Mouse (Mus musculus) intestine, embryonic 14.5 days (tissue): Measurements from ENCODE around the gene Dlx6. TPM values are rescaled to one million over a fixed set of nuclear protein-coding genes. Genes with fewer than 3 reads are reported as not detected.

ENCODE experiments used
- ATAC-seq: fragments of 200-750 bp; cut with Nextera tagmentation; replicated peaks from 2 replicates; pipeline ENCODE4 v1.8.0; 2017; ENCODE audit warnings: low read depth, moderate number of reproducible peaks, moderate TSS enrichment, moderate library complexity; ENCODE audit not compliant: low FRiP score, low TSS enrichment
- DNase-seq: peaks from one replicate; pipeline ENCODE4 v3.0.0-alpha.2; 2018; ENCODE audit warnings: low spot score
- H3K27ac ChIP-seq: fragments of 300-500 bp; sonication (generic); 2 replicates; pipeline ENCODE4 v1.5.1; 2014; ENCODE audit warnings: low read depth, mild to moderate bottlenecking, control low read depth
- H3K27me3 ChIP-seq: fragments of 300-500 bp; sonication (generic); replicated peaks from 2 replicates; pipeline ENCODE4 v1.6.1; 2014; ENCODE audit warnings: low read length, control low read depth; ENCODE audit not compliant: control insufficient read depth, insufficient read depth
- H3K36me3 ChIP-seq: fragments of 300-500 bp; sonication (generic); 2 replicates; pipeline ENCODE4 v1.6.1; 2014; ENCODE audit warnings: low read length, control low read depth; ENCODE audit not compliant: control insufficient read depth, insufficient read depth
- H3K4me1 ChIP-seq: fragments of 300-500 bp; sonication (generic); replicated peaks from 2 replicates; pipeline ENCODE4 v1.6.1; 2014; ENCODE audit warnings: low read length, control low read depth, mixed read lengths; ENCODE audit not compliant: control insufficient read depth, insufficient read depth
- H3K4me2 ChIP-seq: fragments of 300-500 bp; sonication (generic); 2 replicates; pipeline ENCODE4 v1.6.1; 2014; ENCODE audit warnings: low read length
- H3K4me3 ChIP-seq: fragments of 300-500 bp; sonication (generic); 2 replicates; pipeline ENCODE4 v1.5.1; 2014; ENCODE audit warnings: low read depth, low read length, control low read depth, mixed read lengths
- H3K9ac ChIP-seq: fragments of 300-500 bp; sonication (generic); 2 replicates; pipeline ENCODE4 v1.6.1; 2014; ENCODE audit warnings: mild to moderate bottlenecking, low read length
- H3K9me3 ChIP-seq: fragments of 300-500 bp; sonication (generic); 2 replicates; pipeline ENCODE4 v1.6.1; 2016; ENCODE audit warnings: low read length, control low read depth; ENCODE audit not compliant: control insufficient read depth
- WGBS: fragments of 180-500 bp; shearing (Covaris S2); extraction: QIAGEN DNeasy Blood & Tissue Kit; methylation state at CpG from one replicate; pipeline ENCODE4 v1.1.7; 2014; 5-methylcytosine and 5-hydroxymethylcytosine counted together
- polyA plus RNA-seq: library from polyadenylated mRNA; unstranded; fragments of >200 nt; fragmentation: Nextera tagmentation; extraction: Ambion mirVana; gene quantifications from 2 replicates; pipeline ENCODE4 v1.2.1, GENCODE M21; 2014

Gene Dlx6
- polyA plus RNA-seq, 1 experiment from 2014 or later: not detected

DNA sequence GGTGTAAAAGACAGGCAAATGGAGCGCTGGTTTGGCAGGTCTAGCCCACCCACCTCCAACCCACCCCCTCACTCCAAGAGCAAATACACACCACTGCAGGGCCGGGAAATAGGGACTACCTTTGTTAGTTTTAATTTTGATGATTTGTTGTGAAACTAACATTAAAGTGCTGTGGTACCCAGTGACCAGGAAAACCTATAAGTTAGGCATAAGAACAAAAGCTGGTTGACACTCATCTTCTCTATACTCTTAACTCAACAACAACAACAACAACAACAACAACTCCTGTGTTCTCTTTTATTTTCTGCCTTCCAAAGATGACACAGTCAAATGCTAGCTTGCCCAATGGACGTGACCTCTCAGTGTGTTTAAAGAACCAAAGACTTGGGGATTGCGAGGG is 6.3 kb upstream of the Dlx6 start:
- Histone ChIP-seq H3K27me3 (peaks cover 99% of the 10 kb centered on the region), H3K4me1 (no peaks in the 10 kb centered on the region)
- whole genome bisulfite sequencing: 5% methylated on average over 4 of the region's 4 CpGs

DNA sequence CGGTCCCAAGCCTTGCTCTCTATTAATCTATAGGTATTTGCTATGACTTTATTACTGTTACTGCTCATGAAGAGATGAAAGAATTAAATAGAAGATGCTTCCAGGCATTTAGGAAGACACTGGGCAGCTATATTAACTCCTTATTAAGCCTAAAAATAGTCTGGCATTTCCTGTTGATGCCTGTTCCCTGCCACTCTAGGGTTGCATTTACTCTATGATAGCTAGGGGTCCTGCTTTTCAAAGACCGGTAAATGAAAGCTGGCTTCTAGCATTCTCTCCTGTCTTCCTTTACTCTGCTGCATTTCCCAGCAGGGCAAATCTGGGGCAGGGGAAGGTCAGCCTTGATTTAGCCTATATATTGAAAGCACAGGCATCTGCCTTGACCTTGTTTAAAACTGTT is 5.4 kb upstream of the Dlx6 start:
- no peaks in the 10 kb centered on the region for H3K36me3 ChIP-seq
- 0 out of 2 replicates have a peak, but pooled peaks cover 5% of the 10 kb centered on the region for H3K4me1 ChIP-seq
- ATAC-seq: no peak
- H3K9ac ChIP-seq: no peak overlapping the region
- DNase-seq: peak; percentile 52
- no peaks in the 10 kb centered on the region for H3K9me3 ChIP-seq
- H3K27ac ChIP-seq: no peak overlapping the region
- 10% methylated on average over 2 of the region's 2 CpGs for WGBS
- H3K4me2 ChIP-seq: no peak overlapping the region
- H3K4me3 ChIP-seq: no peak overlapping the region
- H3K27me3 ChIP-seq: peaks cover 99% of the 10 kb centered on the region

More for the DNA sequence above, 6.3 kb upstream of the Dlx6 start:
- no peaks in the 10 kb centered on the region for H3K36me3 ChIP-seq
- no peak for DNase-seq
- H3K4me3 ChIP-seq: no peak overlapping the region
- H3K27ac ChIP-seq: no peak overlapping the region
- no peaks in the 10 kb centered on the region for H3K9me3 ChIP-seq
- no peak overlapping the region for H3K9ac ChIP-seq
- no peak overlapping the region for H3K4me2 ChIP-seq
- no peak for ATAC-seq

DNA sequence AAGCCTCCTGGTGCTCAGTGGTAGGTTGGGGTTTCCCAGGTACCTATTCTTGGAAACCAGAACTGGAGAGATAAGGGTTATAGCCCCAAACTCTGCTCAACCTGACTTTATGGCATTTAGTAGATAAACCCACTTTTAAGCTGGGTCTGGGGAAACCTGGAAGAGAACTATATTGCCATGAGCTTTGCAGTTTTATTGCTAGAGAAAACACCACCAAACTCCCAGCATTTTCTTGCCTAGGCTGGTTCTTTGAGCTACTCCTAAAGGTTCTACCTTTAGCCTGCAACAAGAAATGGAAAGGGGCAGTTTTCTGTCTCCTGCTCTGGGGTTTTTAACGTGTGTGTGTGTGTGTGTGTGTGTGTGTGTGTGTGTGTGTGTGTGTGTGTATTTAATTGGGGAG is 4.6 kb upstream of the Dlx6 start:
- Histone ChIP-seq H3K4me3 (no peak overlapping the region), H3K4me1 (peaks cover 8% of the 10 kb centered on the region; the same call in 1 of the 2 replicates), H3K9ac (no peak overlapping the region), H3K9me3 (no peaks in the 10 kb centered on the region), H3K27ac (no peak overlapping the region), H3K4me2 (no peak overlapping the region), H3K27me3 (peaks cover 99% of the 10 kb centered on the region), H3K36me3 (no peaks in the 10 kb centered on the region)
- DNase-seq (no peak), ATAC-seq (no peak)
- WGBS: 0% methylated on average over 1 of the region's 1 CpGs

DNA sequence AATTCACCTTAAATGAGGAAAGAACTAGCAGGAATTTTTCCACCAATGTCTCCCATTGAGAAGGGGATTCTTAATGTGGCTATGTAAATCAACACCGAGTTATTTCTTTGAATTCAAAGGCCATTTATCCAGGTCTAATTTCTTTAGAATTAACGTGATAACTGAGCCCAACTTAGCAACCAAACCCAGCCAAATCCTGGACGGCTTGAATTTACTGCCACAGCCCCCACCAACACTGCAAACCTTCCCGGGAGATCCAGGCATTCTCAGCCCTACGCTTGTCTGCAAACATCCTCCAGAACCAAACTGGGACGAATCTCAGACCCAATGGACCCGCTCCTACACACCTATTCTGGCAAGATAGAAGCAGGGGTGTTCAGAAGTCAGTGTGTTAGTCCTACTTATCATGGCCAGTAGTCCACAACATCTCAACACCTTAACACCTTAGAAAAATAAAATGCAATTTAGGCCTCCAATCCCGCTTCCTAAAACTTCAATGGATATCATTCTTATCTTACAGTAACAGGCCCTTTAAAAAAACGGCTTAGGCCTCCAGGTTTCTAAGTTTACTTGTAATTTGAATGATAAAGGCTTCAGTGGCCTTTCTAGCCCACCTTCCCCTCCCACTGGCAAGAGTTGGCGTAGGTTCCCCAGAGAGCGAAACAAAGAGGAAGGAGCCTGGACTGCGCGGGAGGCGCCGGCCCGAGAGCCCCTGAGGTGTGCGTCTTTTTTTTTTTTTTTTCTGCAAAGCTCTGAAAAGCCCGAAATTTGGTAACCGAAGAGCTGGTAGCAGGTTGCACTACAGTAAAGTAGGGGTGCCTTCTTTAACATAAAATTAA is 3.8 kb upstream of the Dlx6 start:
- peaks cover 13% of the 10 kb centered on the region; the same call in 1 of the 2 replicates for H3K4me1 ChIP-seq
- no peak overlapping the region for H3K4me3 ChIP-seq
- H3K9me3 ChIP-seq: no peaks in the 10 kb centered on the region
- no peaks in the 10 kb centered on the region for H3K36me3 ChIP-seq
- peak; percentile 58 for DNase-seq
- no peak overlapping the region for H3K27ac ChIP-seq
- H3K4me2 ChIP-seq: no peak overlapping the region
- 2% methylated on average over 19 of the region's 19 CpGs for WGBS
- ATAC-seq: no peak
- no peak overlapping the region for H3K9ac ChIP-seq
- peaks cover 99% of the 10 kb centered on the region for H3K27me3 ChIP-seq

DNA sequence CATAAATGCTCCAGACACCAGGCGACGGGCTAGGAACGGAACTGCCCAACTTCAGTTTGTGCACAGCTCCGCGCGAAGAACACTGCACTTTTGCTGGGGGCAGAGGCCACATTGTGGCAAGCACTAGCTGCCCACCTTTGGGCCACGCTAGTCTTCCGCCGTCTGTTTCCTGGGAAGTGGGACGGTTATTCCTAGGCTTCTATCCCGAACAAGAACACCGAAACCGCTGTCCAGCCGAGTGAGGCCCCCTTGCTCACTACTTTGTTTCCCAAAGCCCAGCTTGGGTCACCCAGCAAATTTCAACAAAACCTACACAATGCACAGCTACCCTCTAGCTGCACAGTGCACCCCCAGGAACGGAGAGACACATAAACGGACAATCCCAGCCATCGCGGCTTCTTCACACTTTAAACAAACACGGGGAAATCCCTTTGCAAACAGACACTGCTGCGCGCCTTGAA is 3.2 kb upstream of the Dlx6 start:
- H3K27me3 ChIP-seq: peaks cover 99% of the 10 kb centered on the region
- peak; percentile 78 for DNase-seq
- no peak overlapping the region for H3K4me3 ChIP-seq
- no peak overlapping the region for H3K4me2 ChIP-seq
- H3K4me1 ChIP-seq: peaks cover 13% of the 10 kb centered on the region; the same call in 1 of the 2 replicates
- no peak for ATAC-seq
- no peak overlapping the region for H3K27ac ChIP-seq
- H3K9ac ChIP-seq: no peak overlapping the region
- no peaks in the 10 kb centered on the region for H3K36me3 ChIP-seq
- H3K9me3 ChIP-seq: no peaks in the 10 kb centered on the region
- 2% methylated on average over 21 of the region's 21 CpGs for WGBS

DNA sequence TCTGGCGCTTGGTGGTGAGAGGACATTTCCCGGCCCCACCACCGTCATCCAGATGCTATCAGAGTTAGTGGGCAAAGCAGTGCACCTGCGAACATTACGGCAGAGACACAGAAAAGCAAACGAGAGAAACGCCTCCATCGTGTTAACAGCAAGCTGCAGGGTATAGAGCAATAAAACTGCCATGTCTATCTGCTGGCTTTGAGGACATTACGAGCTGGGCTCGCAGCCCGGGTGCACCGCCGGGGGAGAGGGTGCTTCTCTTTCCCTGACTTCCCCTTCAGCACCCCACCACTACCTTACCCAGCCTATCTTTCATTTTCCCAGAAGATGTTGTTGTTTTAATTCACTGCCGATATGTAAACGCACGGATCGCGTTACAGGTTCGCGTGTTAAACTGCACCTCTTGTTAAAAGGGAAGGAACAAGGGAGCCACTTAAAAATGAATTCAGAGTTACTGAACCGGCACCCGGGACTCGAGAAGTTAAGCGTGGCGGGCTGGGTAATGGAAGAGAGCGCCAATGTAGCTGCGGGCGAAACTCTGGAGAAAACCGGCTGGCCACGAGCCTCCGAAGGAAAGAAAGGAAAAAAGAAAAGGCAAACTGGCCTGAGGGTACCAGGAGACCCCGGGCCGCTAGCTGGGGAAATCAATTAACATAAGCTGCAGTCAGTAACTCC is 2.6 kb upstream of the Dlx6 start:
- no peak for ATAC-seq

DNA sequence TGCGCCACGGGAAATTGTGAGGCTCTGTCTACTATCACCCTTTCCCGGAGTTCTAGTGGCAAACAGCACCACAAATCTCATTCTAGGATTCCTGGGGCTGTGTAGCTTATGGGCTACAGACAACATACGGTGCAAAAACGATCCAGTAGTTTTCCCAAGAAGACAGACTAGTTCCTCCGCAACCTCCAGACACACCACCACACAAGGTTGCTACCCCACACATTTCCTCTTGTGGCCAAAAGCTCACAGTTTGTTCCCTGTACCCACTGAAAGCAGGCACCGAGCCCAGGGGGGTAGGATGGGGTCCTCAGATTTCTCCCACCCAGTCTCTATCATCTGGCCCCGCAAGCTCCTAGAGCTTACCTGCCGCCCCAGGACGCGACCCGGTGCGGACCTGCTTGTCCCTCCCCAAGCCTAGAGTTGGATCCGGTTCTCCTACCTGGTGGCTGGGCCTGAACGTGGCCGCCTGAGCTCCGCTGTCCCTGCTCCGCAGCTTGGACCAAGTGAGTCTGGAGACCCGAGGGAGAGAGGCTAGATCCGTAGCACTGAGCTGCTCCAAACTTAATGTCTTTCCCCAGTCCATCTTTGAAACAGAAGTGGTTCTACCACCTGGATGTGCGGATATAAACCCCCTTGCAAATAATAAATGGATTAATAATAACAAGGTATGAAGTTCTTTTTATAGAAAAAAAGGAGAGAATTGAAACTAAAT is 1.9 kb upstream of the Dlx6 start:
- Histone ChIP-seq H3K9ac (no peak overlapping the region), H3K36me3 (no peaks in the 10 kb centered on the region), H3K27me3 (peaks cover 99% of the 10 kb centered on the region), H3K4me1 (peaks cover 13% of the 10 kb centered on the region; the same call in 1 of the 2 replicates), H3K27ac (no peak overlapping the region), H3K9me3 (no peaks in the 10 kb centered on the region), H3K4me2 (no peak overlapping the region), H3K4me3 (no peak overlapping the region)
- WGBS: 2% methylated on average over 21 of the region's 21 CpGs
- ATAC-seq: no peak
- peak; percentile 70 for DNase-seq

More for the DNA sequence above, 2.6 kb upstream of the Dlx6 start:
- H3K9me3 ChIP-seq: no peaks in the 10 kb centered on the region
- no peaks in the 10 kb centered on the region for H3K36me3 ChIP-seq
- WGBS: under 1% methylated on average over 33 of the region's 33 CpGs
- H3K4me1 ChIP-seq: peaks cover 13% of the 10 kb centered on the region; the same call in 1 of the 2 replicates
- H3K9ac ChIP-seq: no peak overlapping the region
- H3K27me3 ChIP-seq: peaks cover 99% of the 10 kb centered on the region
- peak; percentile 79 for DNase-seq
- no peak overlapping the region for H3K27ac ChIP-seq
- H3K4me3 ChIP-seq: no peak overlapping the region
- H3K4me2 ChIP-seq: 0 out of 2 replicates have a peak overlapping the region, but pooled peaks have one; percentile 12

DNA sequence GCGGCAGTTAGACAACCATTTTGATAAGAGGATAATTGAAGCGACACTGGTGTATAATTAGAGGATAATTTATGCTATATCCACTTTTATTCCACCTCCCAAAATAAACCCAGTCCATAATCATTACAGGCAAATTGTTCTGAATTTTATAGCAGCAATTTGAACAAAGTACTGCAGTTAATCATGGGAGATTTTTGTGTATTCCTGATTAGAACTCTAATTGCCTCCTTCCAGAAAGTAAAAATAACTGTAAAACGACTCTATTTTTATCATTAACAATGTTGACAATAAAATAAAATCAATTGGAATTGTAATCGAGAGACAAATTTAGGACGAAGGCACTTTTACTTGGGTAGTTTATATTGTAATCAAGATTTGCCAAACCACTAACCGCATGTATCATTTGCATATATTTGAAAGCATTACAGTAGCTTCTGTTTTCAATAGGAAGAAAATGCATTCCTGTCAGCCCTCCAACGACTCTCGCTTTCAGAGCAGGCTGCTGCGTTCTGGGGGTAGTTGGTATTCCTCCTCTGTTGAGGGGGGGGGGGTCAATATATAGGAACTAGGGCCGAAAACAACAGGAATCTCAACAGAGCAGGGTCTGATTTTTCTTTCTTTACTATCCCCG is 1.2 kb upstream of the Dlx6 start:
- Histone ChIP-seq H3K4me2 (no peak overlapping the region), H3K4me3 (no peak overlapping the region), H3K27ac (no peak overlapping the region), H3K9ac (no peak overlapping the region), H3K27me3 (peaks cover 99% of the 10 kb centered on the region), H3K4me1 (peaks cover 13% of the 10 kb centered on the region; the same call in 1 of the 2 replicates), H3K36me3 (no peaks in the 10 kb centered on the region), H3K9me3 (no peaks in the 10 kb centered on the region)
- 6% methylated on average over 11 of the region's 11 CpGs for WGBS
- DNase-seq (no peak), ATAC-seq (no peak)
